Mouse (Mus musculus) midbrain, embryonic 14.5 days (tissue): Measurements from ENCODE around the gene Ltbr. TPM values are rescaled to one million over a fixed set of nuclear protein-coding genes. Genes with fewer than 3 reads are reported as not detected.

Source experiments
- ATAC-seq: fragments of 200-750 bp; cut with Nextera tagmentation; 2 replicates; pipeline ENCODE4 v1.8.0; 2017; ENCODE audit warnings: moderate number of reproducible peaks, moderate library complexity; ENCODE audit not compliant: low FRiP score, low TSS enrichment
- DNase-seq: peaks from one replicate; pipeline ENCODE4 v3.0.0-alpha.2; 2015
- H3K27ac ChIP-seq: fragments of 300-500 bp; sonication (generic); replicated peaks from 2 replicates; pipeline ENCODE4 v1.5.1; 2014; ENCODE audit warnings: mild to moderate bottlenecking, low read depth, low read length, moderate library complexity
- H3K27me3 ChIP-seq: fragments of 300-500 bp; sonication (generic); 2 replicates; pipeline ENCODE4 v1.6.1; 2014; ENCODE audit warnings: low read length, control low read depth, mixed read lengths; ENCODE audit not compliant: control insufficient read depth, insufficient read depth
- H3K36me3 ChIP-seq: fragments of 300-500 bp; sonication (generic); 2 replicates; pipeline ENCODE4 v1.6.1; 2014; ENCODE audit warnings: low read length, control low read depth; ENCODE audit not compliant: control insufficient read depth, insufficient read depth
- H3K4me1 ChIP-seq: fragments of 300-500 bp; sonication (generic); 2 replicates; pipeline ENCODE4 v1.6.1; 2014; ENCODE audit warnings: mild to moderate bottlenecking, antibody characterized with exemption, low read length, control low read depth; ENCODE audit not compliant: control insufficient read depth, insufficient read depth
- H3K4me2 ChIP-seq: fragments of 300-500 bp; sonication (generic); 2 replicates; pipeline ENCODE4 v1.6.1; 2014; ENCODE audit warnings: mild to moderate bottlenecking, low read length, moderate library complexity
- H3K4me3 ChIP-seq: fragments of 300-500 bp; sonication (generic); replicated peaks from 2 replicates; pipeline ENCODE4 v1.5.1; 2014; ENCODE audit warnings: low read depth, low read length
- H3K9ac ChIP-seq: fragments of 300-500 bp; sonication (generic); replicated peaks from 2 replicates; pipeline ENCODE4 v1.6.1; 2014; ENCODE audit warnings: mild to moderate bottlenecking, low read length, moderate library complexity
- H3K9me3 ChIP-seq: fragments of 300-500 bp; sonication (generic); 2 replicates; pipeline ENCODE4 v1.6.1; 2016; ENCODE audit warnings: low read length, control low read depth, mixed read lengths; ENCODE audit not compliant: control insufficient read depth
- WGBS: fragments of 180-500 bp; shearing (Covaris S2); extraction: QIAGEN DNeasy Blood & Tissue Kit; methylation state at CpG from one replicate; pipeline ENCODE4 v1.1.7; 2014; 5-methylcytosine and 5-hydroxymethylcytosine counted together
- polyA plus RNA-seq: library from polyadenylated mRNA; unstranded; fragments of >200 nt; fragmentation: Nextera tagmentation; extraction: Ambion mirVana; gene quantifications from 2 replicates; pipeline ENCODE4 v1.2.1, GENCODE M21; 2014

Ltbr gene
- polyA plus RNA-seq, 1 experiment from 2014 or later: 13.9 TPM

- Histone ChIP-seq H3K4me1 (no peaks in the 10 kb centered on the region), H3K36me3 (no peaks in the 10 kb centered on the region), H3K4me2 (no peak overlapping the region), H3K27ac (no peak overlapping the region), H3K9me3 (no peaks in the 10 kb centered on the region), H3K27me3 (no peaks in the 10 kb centered on the region), H3K4me3 (no peak overlapping the region), H3K9ac (no peak overlapping the region)
- 68% methylated on average over 9 of the region's 9 CpGs for WGBS
- ATAC-seq: no peak
- no peak for DNase-seq
Observed at GRCm38 (mm10) chr6:125338791-125339660, 25.3 kb upstream of the Ltbr start.

- Histone ChIP-seq H3K9me3 (no peaks in the 10 kb centered on the region), H3K27me3 (no peaks in the 10 kb centered on the region), H3K36me3 (no peaks in the 10 kb centered on the region), H3K27ac (no peak overlapping the region), H3K4me1 (no peaks in the 10 kb centered on the region), H3K4me2 (no peak overlapping the region), H3K4me3 (no peak overlapping the region), H3K9ac (no peak overlapping the region)
- DNase-seq (no peak), ATAC-seq (no peak)
- WGBS: 49% methylated on average over 2 of the region's 2 CpGs
Observed at GRCm38 (mm10) chr6:125334356-125334755, 20.7 kb upstream of the Ltbr start.

GRCm38 (mm10) chr6:125333112-125333899, 19.6 kb upstream of the Ltbr start:
- DNase-seq: no peak
- no peaks in the 10 kb centered on the region for H3K27me3 ChIP-seq
- no peaks in the 10 kb centered on the region for H3K4me1 ChIP-seq
- no peak overlapping the region for H3K4me3 ChIP-seq
- H3K4me2 ChIP-seq: no peak overlapping the region
- no peak overlapping the region for H3K27ac ChIP-seq
- ATAC-seq: no peak
- H3K9me3 ChIP-seq: no peaks in the 10 kb centered on the region
- no peak overlapping the region for H3K9ac ChIP-seq
- WGBS: 72% methylated on average over 14 of the region's 14 CpGs
- no peaks in the 10 kb centered on the region for H3K36me3 ChIP-seq

GRCm38 (mm10) chr6:125330626-125331326, 17.1 kb upstream of the Ltbr start:
- no peaks in the 10 kb centered on the region for H3K9me3 ChIP-seq
- H3K4me2 ChIP-seq: peak overlapping the region; percentile 77
- peak overlapping the region; percentile 44 for H3K4me3 ChIP-seq
- H3K4me1 ChIP-seq: no peaks in the 10 kb centered on the region
- H3K27me3 ChIP-seq: no peaks in the 10 kb centered on the region
- H3K27ac ChIP-seq: no peak overlapping the region
- H3K36me3 ChIP-seq: no peaks in the 10 kb centered on the region
- 1% methylated on average over 39 of the region's 39 CpGs for WGBS
- H3K9ac ChIP-seq: peak overlapping the region; percentile 60
- DNase-seq: peak; percentile 84
- peak; percentile 85 for ATAC-seq

GRCm38 (mm10) chr6:125328243-125328642, 14.6 kb upstream of the Ltbr start:
- H3K36me3 ChIP-seq: no peaks in the 10 kb centered on the region
- WGBS: 79% methylated on average over 5 of the region's 5 CpGs
- no peak overlapping the region for H3K4me3 ChIP-seq
- H3K4me2 ChIP-seq: no peak overlapping the region
- DNase-seq (no peak), ATAC-seq (no peak)
- no peaks in the 10 kb centered on the region for H3K4me1 ChIP-seq
- H3K27me3 ChIP-seq: no peaks in the 10 kb centered on the region
- no peak overlapping the region for H3K27ac ChIP-seq
- no peaks in the 10 kb centered on the region for H3K9me3 ChIP-seq
- H3K9ac ChIP-seq: no peak overlapping the region

GRCm38 (mm10) chr6:125325337-125325736, 11.7 kb upstream of the Ltbr start:
- H3K27ac ChIP-seq: no peak overlapping the region
- peaks cover 22% of the 10 kb centered on the region; the same call in 1 of the 2 replicates for H3K27me3 ChIP-seq
- ATAC-seq (no peak), DNase-seq (no peak)
- H3K9ac ChIP-seq: no peak overlapping the region
- no peaks in the 10 kb centered on the region for H3K36me3 ChIP-seq
- no peak overlapping the region for H3K4me3 ChIP-seq
- no peak overlapping the region for H3K4me2 ChIP-seq
- no peaks in the 10 kb centered on the region; the same call in 1 of the 2 replicates for H3K4me1 ChIP-seq
- WGBS: 80% methylated on average over 6 of the region's 6 CpGs
- H3K9me3 ChIP-seq: no peaks in the 10 kb centered on the region

- ATAC-seq (no peak), DNase-seq (no peak)
- 67% methylated on average over 6 of the region's 6 CpGs for WGBS
Observed at GRCm38 (mm10) chr6:125323547-125323946, 9.9 kb upstream of the Ltbr start.

GRCm38 (mm10) chr6:125322794-125323193, 9.1 kb upstream of the Ltbr start:
- H3K4me1 ChIP-seq: no peaks in the 10 kb centered on the region; the same call in 1 of the 2 replicates
- DNase-seq: no peak
- no peaks in the 10 kb centered on the region for H3K9me3 ChIP-seq
- no peaks in the 10 kb centered on the region for H3K36me3 ChIP-seq
- peaks cover 30% of the 10 kb centered on the region for H3K27me3 ChIP-seq
- no peak overlapping the region for H3K9ac ChIP-seq
- WGBS: 61% methylated on average over 13 of the region's 13 CpGs
- H3K27ac ChIP-seq: no peak overlapping the region
- H3K4me3 ChIP-seq: no peak overlapping the region
- ATAC-seq: no peak
- no peak overlapping the region for H3K4me2 ChIP-seq

More at GRCm38 (mm10) chr6:125323547-125323946, 9.9 kb upstream of the Ltbr start:
- H3K9me3 ChIP-seq: no peaks in the 10 kb centered on the region
- no peak overlapping the region for H3K4me3 ChIP-seq
- no peak overlapping the region for H3K27ac ChIP-seq
- H3K27me3 ChIP-seq: peaks cover 30% of the 10 kb centered on the region
- H3K4me1 ChIP-seq: no peaks in the 10 kb centered on the region; the same call in 1 of the 2 replicates
- no peak overlapping the region for H3K9ac ChIP-seq
- H3K36me3 ChIP-seq: no peaks in the 10 kb centered on the region
- no peak overlapping the region for H3K4me2 ChIP-seq
